Mouse (Mus musculus) stomach, embryonic 15.5 days (tissue): ENCODE data around the gene Trp53tg5. TPM values are rescaled to one million over a fixed set of nuclear protein-coding genes. Genes with fewer than 3 reads are reported as not detected.

ENCODE experiments used
- ATAC-seq: fragments of 200-750 bp; cut with Nextera tagmentation; 2 replicates; pipeline ENCODE4 v1.8.0; 2017; ENCODE audit warnings: low read depth, moderate number of reproducible peaks, moderate TSS enrichment; ENCODE audit not compliant: insufficient read depth, low FRiP score
- H3K27ac ChIP-seq: fragments of 300-500 bp; sonication (generic); 2 replicates; pipeline ENCODE4 v1.5.1; 2015; ENCODE audit warnings: mild to moderate bottlenecking, inconsistent platforms
- H3K27me3 ChIP-seq: fragments of 300-500 bp; sonication (generic); replicated peaks from 2 replicates; pipeline ENCODE4 v1.6.1; 2015; ENCODE audit warnings: inconsistent platforms
- H3K36me3 ChIP-seq: fragments of 300-500 bp; sonication (generic); 2 replicates; pipeline ENCODE4 v1.6.1; 2015; ENCODE audit warnings: inconsistent platforms
- H3K4me1 ChIP-seq: fragments of 300-500 bp; sonication (generic); 2 replicates; pipeline ENCODE4 v1.6.1; 2015; ENCODE audit warnings: inconsistent platforms
- H3K4me2 ChIP-seq: fragments of 300-500 bp; sonication (generic); 2 replicates; pipeline ENCODE4 v1.6.1; 2015; ENCODE audit warnings: mild to moderate bottlenecking, inconsistent platforms
- H3K4me3 ChIP-seq: fragments of 300-500 bp; sonication (generic); replicated peaks from 2 replicates; pipeline ENCODE4 v1.5.1; 2015; ENCODE audit warnings: inconsistent platforms
- H3K9ac ChIP-seq: fragments of 300-500 bp; sonication (generic); 2 replicates; pipeline ENCODE4 v1.6.1; 2015; ENCODE audit warnings: inconsistent platforms
- H3K9me3 ChIP-seq: fragments of 300-500 bp; sonication (generic); 2 replicates; pipeline ENCODE4 v1.6.1; 2016; ENCODE audit warnings: inconsistent platforms
- WGBS: fragments of 180-500 bp; shearing (Covaris S2); methylation state at CpG from one replicate; pipeline ENCODE4 v1.1.7; 2015; 5-methylcytosine and 5-hydroxymethylcytosine counted together
- polyA plus RNA-seq: library from polyadenylated mRNA; unstranded; fragments of >200 nt; fragmentation: Nextera tagmentation; extraction: Ambion mirVana; gene quantifications from 2 replicates; pipeline ENCODE4 v1.2.1, GENCODE M21; 2015

Gene Trp53tg5
- polyA plus RNA-seq, 1 experiment from 2014 or later: 0.14 TPM

DNA sequence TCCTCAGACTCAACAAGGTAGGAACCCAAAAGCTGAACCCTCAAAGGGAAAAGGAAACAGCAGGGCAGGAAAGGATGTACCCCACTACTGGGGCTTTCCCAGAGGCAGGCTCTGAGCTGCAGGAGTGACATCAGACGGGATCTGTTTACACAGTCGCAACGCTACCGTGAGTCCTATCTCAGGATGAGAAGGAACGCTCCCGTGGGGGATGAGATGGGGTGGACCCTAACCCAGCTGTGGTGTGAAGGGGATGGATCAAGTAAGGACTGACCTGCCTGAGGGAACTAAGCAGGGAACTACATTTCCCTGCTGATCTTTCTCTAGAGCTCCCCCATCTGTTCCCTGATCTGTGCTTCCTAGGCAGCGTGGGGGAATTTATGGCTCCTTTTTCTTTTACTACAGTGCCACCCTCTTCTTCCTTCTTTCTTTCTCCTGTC is 16.6 kb downstream of the Trp53tg5 start, which contains the start of gene Sys1:
Gene Sys1 (plus strand): TSS at position 101 of the 437 bp plus-strand sequence.
- ATAC-seq: no peak
- Histone ChIP-seq H3K27me3 (no peaks in the 10 kb centered on the region), H3K27ac (peak within 1 kb of the TSS; percentile 83), H3K4me3 (peak within 1 kb of the TSS; percentile 16; the same call in 1 of the 2 replicates), H3K9me3 (no peaks in the 10 kb centered on the region), H3K4me1 (peaks cover 28% of the 10 kb centered on the region), H3K9ac (no peak within 1 kb of the TSS), H3K36me3 (no peaks in the 10 kb centered on the region), H3K4me2 (peak within 1 kb of the TSS; percentile 42)
- WGBS: under 1% methylated on average over 7 of the region's 7 CpGs

DNA sequence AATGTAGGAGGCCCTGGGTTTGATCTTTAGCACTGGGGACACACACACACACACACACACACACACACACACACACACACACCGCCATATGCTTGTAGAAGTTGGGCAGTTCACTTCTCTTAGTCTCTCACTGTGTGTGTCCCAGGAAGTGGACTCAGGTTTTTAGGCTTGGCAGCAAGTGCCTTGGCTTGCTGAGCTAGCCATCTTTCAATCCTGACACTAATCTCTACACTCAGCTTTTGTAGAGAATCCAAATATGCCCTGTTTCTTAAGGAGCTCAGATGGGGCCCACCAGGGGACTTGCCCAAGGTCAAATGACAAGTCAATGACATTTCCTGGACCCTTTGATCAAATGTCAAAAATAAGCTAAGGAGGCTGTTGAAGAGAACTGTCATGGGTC is 17.1 kb downstream of the Trp53tg5 start:
- Histone ChIP-seq H3K27me3 (no peaks in the 10 kb centered on the region), H3K9me3 (no peaks in the 10 kb centered on the region), H3K4me2 (peak overlapping the region; percentile 42), H3K36me3 (no peaks in the 10 kb centered on the region), H3K4me1 (peaks cover 26% of the 10 kb centered on the region), H3K27ac (peak overlapping the region; percentile 79), H3K4me3 (no peak overlapping the region), H3K9ac (no peak overlapping the region)
- 68% methylated on average over 1 of the region's 1 CpGs for WGBS
- no peak for ATAC-seq

- no peaks in the 10 kb centered on the region for H3K36me3 ChIP-seq
- H3K4me1 ChIP-seq: peaks cover 26% of the 10 kb centered on the region
- WGBS: 65% methylated on average over 6 of the region's 6 CpGs
- no peak overlapping the region for H3K4me2 ChIP-seq
- H3K9ac ChIP-seq: no peak overlapping the region
- ATAC-seq: no peak
- H3K9me3 ChIP-seq: no peaks in the 10 kb centered on the region
- no peaks in the 10 kb centered on the region for H3K27me3 ChIP-seq
- H3K4me3 ChIP-seq: no peak overlapping the region
- H3K27ac ChIP-seq: peak overlapping the region; percentile 79
Observed at GRCm38 (mm10) chr2:164455421-164456190, 17.9 kb downstream of the Trp53tg5 start.

GRCm38 (mm10) chr2:164454846-164455245 is 18.7 kb downstream of the Trp53tg5 start:
- Histone ChIP-seq H3K4me1 (peaks cover 26% of the 10 kb centered on the region), H3K9me3 (no peaks in the 10 kb centered on the region), H3K36me3 (no peaks in the 10 kb centered on the region), H3K4me2 (no peak overlapping the region), H3K9ac (no peak overlapping the region), H3K4me3 (no peak overlapping the region), H3K27me3 (no peaks in the 10 kb centered on the region), H3K27ac (peak overlapping the region; percentile 79)
- peak; percentile 27 for ATAC-seq
- 58% methylated on average over 10 of the region's 10 CpGs for WGBS

- Histone ChIP-seq H3K9ac (no peak overlapping the region), H3K27me3 (no peaks in the 10 kb centered on the region), H3K9me3 (no peaks in the 10 kb centered on the region), H3K4me1 (peaks cover 26% of the 10 kb centered on the region), H3K4me3 (no peak overlapping the region), H3K4me2 (no peak overlapping the region), H3K36me3 (no peaks in the 10 kb centered on the region), H3K27ac (0 out of 2 replicates have a peak overlapping the region, but pooled peaks have one; percentile 79)
- 60% methylated on average over 7 of the region's 7 CpGs for WGBS
- no peak for ATAC-seq
Observed at GRCm38 (mm10) chr2:164453887-164454500, 19.5 kb downstream of the Trp53tg5 start.

- H3K4me2 ChIP-seq: no peak overlapping the region
- 66% methylated on average over 14 of the region's 14 CpGs for WGBS
- H3K27ac ChIP-seq: no peak overlapping the region
- H3K4me3 ChIP-seq: no peak overlapping the region
- no peaks in the 10 kb centered on the region for H3K36me3 ChIP-seq
- H3K27me3 ChIP-seq: no peaks in the 10 kb centered on the region
- H3K9ac ChIP-seq: no peak overlapping the region
- no peak for ATAC-seq
- H3K4me1 ChIP-seq: peaks cover 26% of the 10 kb centered on the region
- H3K9me3 ChIP-seq: no peaks in the 10 kb centered on the region
Observed at GRCm38 (mm10) chr2:164453047-164453757, 20.3 kb downstream of the Trp53tg5 start.

GRCm38 (mm10) chr2:164452000-164452676 is 21.4 kb downstream of the Trp53tg5 start:
- ATAC-seq: no peak
- 56% methylated on average over 13 of the region's 13 CpGs for WGBS
- no peaks in the 10 kb centered on the region for H3K9me3 ChIP-seq
- H3K4me2 ChIP-seq: no peak overlapping the region
- no peak overlapping the region for H3K9ac ChIP-seq
- H3K36me3 ChIP-seq: no peaks in the 10 kb centered on the region
- H3K4me3 ChIP-seq: no peak overlapping the region
- H3K4me1 ChIP-seq: peaks cover 26% of the 10 kb centered on the region
- no peaks in the 10 kb centered on the region for H3K27me3 ChIP-seq
- no peak overlapping the region for H3K27ac ChIP-seq

DNA sequence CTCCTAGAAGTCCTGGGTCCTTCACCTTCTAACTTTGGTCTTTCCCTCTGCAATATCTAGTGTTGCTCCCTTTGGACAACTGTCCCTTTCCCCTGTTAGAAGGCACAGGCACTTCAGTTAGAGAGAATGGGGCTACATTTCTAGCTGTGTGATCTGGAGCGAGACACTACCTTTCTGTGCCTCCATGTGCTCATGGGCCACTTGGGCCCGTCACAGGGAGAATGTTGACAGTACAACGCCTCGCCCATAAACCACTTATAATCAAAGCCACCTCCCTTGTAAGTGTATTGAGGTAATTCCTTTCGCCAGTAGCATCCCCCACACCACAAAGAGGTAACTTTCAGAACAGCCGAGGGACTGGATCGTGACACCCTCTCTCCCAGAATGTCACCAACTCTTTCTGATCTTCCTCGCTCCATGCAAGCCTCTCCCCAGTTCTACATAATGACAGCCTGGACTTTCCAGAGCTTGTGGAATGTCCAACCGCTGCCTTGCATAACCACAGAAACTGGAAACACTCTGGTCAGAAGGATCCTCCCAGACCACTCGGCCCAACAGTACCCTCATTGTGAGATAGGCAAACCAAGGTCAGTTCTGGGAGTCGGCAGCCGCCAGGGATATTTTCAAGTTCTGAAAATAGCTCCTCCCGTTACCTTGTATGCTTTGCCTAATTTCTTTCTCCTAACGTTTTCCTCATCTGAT is 24.0 kb downstream of the Trp53tg5 start:
- H3K4me3 ChIP-seq: no peak overlapping the region
- H3K27me3 ChIP-seq: no peaks in the 10 kb centered on the region
- H3K4me2 ChIP-seq: no peak overlapping the region
- H3K27ac ChIP-seq: no peak overlapping the region
- peaks cover 5% of the 10 kb centered on the region; the same call in 1 of the 2 replicates for H3K4me1 ChIP-seq
- no peaks in the 10 kb centered on the region for H3K36me3 ChIP-seq
- H3K9me3 ChIP-seq: no peaks in the 10 kb centered on the region
- 77% methylated on average over 14 of the region's 14 CpGs for WGBS
- H3K9ac ChIP-seq: no peak overlapping the region
- ATAC-seq: no peak

GRCm38 (mm10) chr2:164448921-164449320 is 24.6 kb downstream of the Trp53tg5 start:
- 56% methylated on average over 5 of the region's 5 CpGs for WGBS
- Histone ChIP-seq H3K27ac (no peak overlapping the region), H3K9me3 (no peaks in the 10 kb centered on the region), H3K4me1 (peaks cover 3% of the 10 kb centered on the region; the same call in 1 of the 2 replicates), H3K4me2 (no peak overlapping the region), H3K27me3 (no peaks in the 10 kb centered on the region), H3K36me3 (no peaks in the 10 kb centered on the region), H3K9ac (no peak overlapping the region), H3K4me3 (no peak overlapping the region)
- no peak for ATAC-seq

- Histone ChIP-seq H3K9ac (no peak overlapping the region), H3K36me3 (no peaks in the 10 kb centered on the region), H3K27ac (no peak overlapping the region), H3K4me1 (peaks cover 9% of the 10 kb centered on the region), H3K4me3 (no peak overlapping the region), H3K9me3 (no peaks in the 10 kb centered on the region), H3K4me2 (no peak overlapping the region), H3K27me3 (no peaks in the 10 kb centered on the region)
- WGBS: 90% methylated on average over 1 of the region's 1 CpGs
- no peak for ATAC-seq
Observed at GRCm38 (mm10) chr2:164448140-164448539, 25.4 kb downstream of the Trp53tg5 start.

DNA sequence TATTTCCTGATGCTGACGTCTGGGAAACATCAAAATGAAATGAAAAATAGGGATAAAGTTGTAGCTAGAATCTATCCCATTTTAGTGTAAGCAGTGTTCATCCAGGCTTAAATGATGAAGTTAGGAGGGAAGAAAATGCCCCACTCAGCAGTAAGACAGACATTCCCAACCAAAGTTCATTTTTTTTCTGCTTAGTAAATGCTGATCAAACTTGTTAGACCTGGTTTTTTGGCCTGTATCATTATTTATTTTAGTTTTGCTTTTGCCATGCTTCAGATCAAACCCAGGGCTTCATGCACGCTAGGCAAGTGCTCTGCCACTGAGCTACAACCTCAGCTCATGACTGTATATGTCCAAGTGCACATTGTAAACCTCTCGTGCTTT is 27.4 kb downstream of the Trp53tg5 start:
- no peak for ATAC-seq

More for the DNA sequence above, 27.4 kb downstream of the Trp53tg5 start:
- H3K36me3 ChIP-seq: no peaks in the 10 kb centered on the region
- H3K4me1 ChIP-seq: peaks cover 18% of the 10 kb centered on the region
- no peaks in the 10 kb centered on the region for H3K9me3 ChIP-seq
- H3K4me3 ChIP-seq: no peak overlapping the region
- H3K9ac ChIP-seq: no peak overlapping the region
- 66% methylated on average over 3 of the region's 3 CpGs for WGBS
- no peak overlapping the region for H3K27ac ChIP-seq
- H3K27me3 ChIP-seq: no peaks in the 10 kb centered on the region
- H3K4me2 ChIP-seq: no peak overlapping the region
